Mouse (Mus musculus) olfactory bulb, adult 2 months (tissue): ENCODE data around the gene Lyst.
"Not testable (repeated sequence)": the region's sequence is repeated elsewhere in the genome, so short reads cannot be mapped to it uniquely, and the experiment has no call there.

Experiments used
- CTCF ChIP-seq: fragments of 200-500 bp; IDR thresholded peaks from 2 replicates; pipeline ENCODE4 v1.5.1; 2012; ENCODE audit warnings: low read depth, mild to moderate bottlenecking, low read length, moderate library complexity; ENCODE audit not compliant: insufficient read depth
- POLR2A ChIP-seq: fragments of 200-500 bp; IDR thresholded peaks from 2 replicates; pipeline ENCODE4 v1.6.1; 2012; ENCODE audit warnings: mild to moderate bottlenecking, low read depth, low read length, moderate library complexity; ENCODE audit not compliant: insufficient read depth

GRCm38 (mm10) chr13:13721435-13721834 is 131.2 kb downstream of the Lyst start:
- not testable (repeated sequence) for TF ChIP-seq CTCF, POLR2A
